In genomic region chr5:45931252-45931651, GRCm38 (mm10) we compare ENCODE assay signal across 27 mouse cellular contexts.
"Had no signal": no experiment of that assay in that cellular context is flagged by ENCODE, and none has a peak within 500 bp of the region (broad histone marks: within the 10 kb centered on the region; RNA-seq: fewer than 3 reads in every experiment).

No protein-coding gene starts in this region.

- H3K9ac ChIP-seq: embryonic facial prominence, embryonic 12.5 days; embryonic facial prominence, embryonic 13.5 days; forebrain, embryonic 12.5 days; forebrain, embryonic 13.5 days; forebrain, embryonic 15.5 days; forebrain, postnatal 0 days had no signal

- H3K36me3 ChIP-seq: embryonic facial prominence, embryonic 12.5 days; embryonic facial prominence, embryonic 13.5 days; forebrain, embryonic 10.5 days; forebrain, embryonic 12.5 days; forebrain, embryonic 15.5 days; heart, embryonic 10.5 days had no signal

- ATAC-seq: forebrain, embryonic 14.5 days; forebrain, embryonic 15.5 days had no signal

- H3K4me3 ChIP-seq: embryonic facial prominence, embryonic 12.5 days; embryonic facial prominence, embryonic 13.5 days; erythroblast, embryonic 14.5 days; forebrain, embryonic 10.5 days; forebrain, embryonic 12.5 days; forebrain, embryonic 13.5 days; forebrain, embryonic 15.5 days; gastrocnemius, adult 2 months; heart, adult 2 months; heart, embryonic 10.5 days had no signal

- H3K4me1 ChIP-seq: embryonic facial prominence, embryonic 13.5 days; forebrain, embryonic 10.5 days; heart, embryonic 10.5 days had no signal

- H3K27me3 ChIP-seq: embryonic facial prominence, embryonic 12.5 days; embryonic facial prominence, embryonic 13.5 days; forebrain, embryonic 12.5 days; forebrain, embryonic 13.5 days; forebrain, embryonic 15.5 days had no signal

- H3K4me2 ChIP-seq: embryonic facial prominence, embryonic 12.5 days; embryonic facial prominence, embryonic 13.5 days; forebrain, embryonic 12.5 days; forebrain, embryonic 13.5 days; forebrain, embryonic 15.5 days had no signal

- DNase-seq: cerebellum, adult 2 months; cerebellum, adult 8-10 months; cerebellum, adult 9-10 months; cerebellum, adult 9-11 months; cerebellum, postnatal 10 days; cerebellum, postnatal 14 days; cerebellum, postnatal 25 days; cerebellum, postnatal 36 days; embryo, embryonic 11 days; forebrain, postnatal 0 days; gastrocnemius, adult 2 months; gastrocnemius, postnatal 10 days; gastrocnemius, postnatal 14 days; gastrocnemius, postnatal 25 days; gastrocnemius, postnatal 36 days; heart, adult 11 months; heart, adult 18-20 months; heart, adult 2 months had no signal

- H3K9me3 ChIP-seq: embryonic facial prominence, embryonic 12.5 days; embryonic facial prominence, embryonic 13.5 days; forebrain, embryonic 10.5 days; forebrain, embryonic 12.5 days; forebrain, embryonic 13.5 days; forebrain, embryonic 15.5 days; heart, embryonic 10.5 days had no signal

- H3K27ac ChIP-seq: embryonic facial prominence, embryonic 12.5 days; embryonic facial prominence, embryonic 13.5 days; forebrain, embryonic 10.5 days; forebrain, embryonic 12.5 days; forebrain, embryonic 13.5 days; forebrain, embryonic 15.5 days; gastrocnemius, adult 2 months; heart, adult 2 months; heart, embryonic 10.5 days had no signal
